23 mouse cellular contexts compared by ENCODE assay signal in the genomic region with DNA sequence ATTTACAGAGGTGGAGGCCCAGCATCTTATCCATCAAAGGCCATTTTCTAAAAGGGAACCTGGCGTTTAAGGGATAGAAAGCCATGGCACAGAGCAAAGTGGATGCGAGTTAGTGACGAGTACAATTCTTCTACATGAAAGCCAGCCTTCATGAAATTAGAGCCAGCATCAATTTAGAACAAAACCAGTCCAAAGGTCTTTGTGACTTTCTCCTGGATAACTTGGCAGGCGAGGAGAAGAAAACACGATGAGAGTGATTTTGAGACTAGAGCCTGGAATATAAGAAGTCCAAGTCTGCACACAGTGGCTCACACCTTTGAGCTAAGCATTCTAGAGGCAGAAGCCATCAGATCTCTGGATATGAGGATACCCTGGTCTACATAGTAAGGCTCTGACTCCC.
"Had no signal": no experiment of that assay in that cellular context is flagged by ENCODE, and none has a peak within 500 bp of the region (broad histone marks: within the 10 kb centered on the region; RNA-seq: fewer than 3 reads in every experiment).

No protein-coding gene starts in this region.

- H3K4me3 ChIP-seq: gastrocnemius, adult 2 months; heart, embryonic 10.5 days; heart, embryonic 12.5 days; hindbrain, embryonic 10.5 days; hindbrain, embryonic 12.5 days; intestine, embryonic 15.5 days; layer of hippocampus, adult 2 months; limb, embryonic 10.5 days; limb, embryonic 12.5 days; liver, embryonic 13.5 days; liver, embryonic 15.5 days had no signal

- H3K9ac ChIP-seq: heart, embryonic 12.5 days; hindbrain, embryonic 12.5 days; hindbrain, embryonic 14.5 days; intestine, embryonic 15.5 days; limb, embryonic 12.5 days; liver, embryonic 13.5 days; liver, embryonic 15.5 days; liver, postnatal 0 days had no signal

- ATAC-seq: forebrain, embryonic 16.5 days; hindbrain, embryonic 16.5 days; inflammation-experienced regulatory T-cells, adult 6 months; intestine, embryonic 15.5 days; intestine, postnatal 0 days; liver, postnatal 0 days had no signal

- H3K9me3 ChIP-seq: heart, embryonic 10.5 days; hindbrain, embryonic 10.5 days; hindbrain, embryonic 12.5 days; intestine, embryonic 15.5 days; limb, embryonic 10.5 days; limb, embryonic 12.5 days; liver, embryonic 13.5 days; liver, embryonic 15.5 days had no signal

- H3K4me2 ChIP-seq: heart, embryonic 12.5 days; hindbrain, embryonic 12.5 days; hindbrain, embryonic 14.5 days; intestine, embryonic 15.5 days; limb, embryonic 12.5 days; liver, embryonic 13.5 days; liver, embryonic 15.5 days had no signal

- H3K36me3 ChIP-seq: heart, embryonic 10.5 days; heart, embryonic 12.5 days; hindbrain, embryonic 10.5 days; hindbrain, embryonic 12.5 days; intestine, embryonic 15.5 days; limb, embryonic 10.5 days; limb, embryonic 12.5 days; liver, embryonic 13.5 days; liver, embryonic 15.5 days had no signal

- DNase-seq: gastrocnemius, adult 2 months; gastrocnemius, postnatal 10 days; gastrocnemius, postnatal 25 days; heart, adult 18-20 months; heart, postnatal 10 days; heart, postnatal 4 days; liver; liver, embryonic 13.5 days; liver, postnatal 0 days had no signal

- H3K27ac ChIP-seq: gastrocnemius, adult 2 months; heart, embryonic 10.5 days; hindbrain, embryonic 10.5 days; hindbrain, embryonic 12.5 days; hindbrain, embryonic 14.5 days; intestine, embryonic 15.5 days; layer of hippocampus, adult 2 months; limb, embryonic 10.5 days; limb, embryonic 12.5 days; liver, embryonic 13.5 days; liver, embryonic 15.5 days had no signal
